Mouse (Mus musculus) neural tube, embryonic 15.5 days (tissue): ENCODE results near the gene Ppdpf. TPM values are rescaled to one million over a fixed set of nuclear protein-coding genes. Genes with fewer than 3 reads are reported as not detected.
"Not testable (repeated sequence)": the region's sequence is repeated elsewhere in the genome, so short reads cannot be mapped to it uniquely, and the experiment has no call there.

Experiments
- ATAC-seq: fragments of 200-750 bp; cut with Nextera tagmentation; 2 replicates; pipeline ENCODE4 v1.8.0; 2017; ENCODE audit warnings: mild to moderate bottlenecking, moderate TSS enrichment, moderate library complexity; ENCODE audit not compliant: low FRiP score
- H3K27ac ChIP-seq: fragments of 300-500 bp; sonication (generic); replicated peaks from 2 replicates; pipeline ENCODE4 v1.5.1; 2015; ENCODE audit warnings: mild to moderate bottlenecking, inconsistent platforms
- H3K27me3 ChIP-seq: fragments of 300-500 bp; sonication (generic); replicated peaks from 2 replicates; pipeline ENCODE4 v1.6.1; 2015; ENCODE audit warnings: inconsistent platforms
- H3K36me3 ChIP-seq: fragments of 300-500 bp; sonication (generic); 2 replicates; pipeline ENCODE4 v1.6.1; 2015; ENCODE audit warnings: inconsistent platforms
- H3K4me1 ChIP-seq: fragments of 300-500 bp; sonication (generic); 2 replicates; pipeline ENCODE4 v1.6.1; 2015; ENCODE audit warnings: inconsistent platforms
- H3K4me2 ChIP-seq: fragments of 300-500 bp; sonication (generic); 2 replicates; pipeline ENCODE4 v1.6.1; 2015; ENCODE audit warnings: inconsistent platforms, mild to moderate bottlenecking, moderate library complexity
- H3K4me3 ChIP-seq: fragments of 300-500 bp; sonication (generic); replicated peaks from 2 replicates; pipeline ENCODE4 v1.5.1; 2015; ENCODE audit warnings: mild to moderate bottlenecking, inconsistent platforms
- H3K9ac ChIP-seq: fragments of 300-500 bp; sonication (generic); replicated peaks from 2 replicates; pipeline ENCODE4 v1.6.1; 2015; ENCODE audit warnings: mild to moderate bottlenecking, inconsistent platforms
- H3K9me3 ChIP-seq: fragments of 300-500 bp; sonication (generic); replicated peaks from 2 replicates; pipeline ENCODE4 v1.6.1; 2016; ENCODE audit warnings: inconsistent platforms
- WGBS: fragments of 180-500 bp; shearing (Covaris S2); methylation state at CpG from one replicate; pipeline ENCODE4 v1.1.7; 2015; ENCODE audit warnings: mixed read lengths; 5-methylcytosine and 5-hydroxymethylcytosine counted together
- polyA plus RNA-seq: library from polyadenylated mRNA; unstranded; fragments of >200 nt; fragmentation: Nextera tagmentation; extraction: Ambion mirVana; gene quantifications from 2 replicates; pipeline ENCODE4 v1.2.1, GENCODE M21; 2015

Ppdpf gene
- polyA plus RNA-seq, 1 experiment from 2014 or later: 401 TPM

GRCm38 (mm10) chr2:181160821-181161220 lies 26.2 kb upstream of the Ppdpf start:
- peaks cover 38% of the 10 kb centered on the region for H3K4me1 ChIP-seq
- no peaks in the 10 kb centered on the region for H3K27me3 ChIP-seq
- no peak overlapping the region for H3K9ac ChIP-seq
- 74% methylated on average over 4 of the region's 4 CpGs for WGBS
- no peak overlapping the region for H3K4me3 ChIP-seq
- H3K4me2 ChIP-seq: no peak overlapping the region
- no peak overlapping the region for H3K27ac ChIP-seq
- no peaks in the 10 kb centered on the region for H3K9me3 ChIP-seq
- no peak for ATAC-seq
- H3K36me3 ChIP-seq: no peaks in the 10 kb centered on the region

GRCm38 (mm10) chr2:181166469-181166868 lies 20.6 kb upstream of the Ppdpf start:
- no peak overlapping the region for H3K9ac ChIP-seq
- no peaks in the 10 kb centered on the region; the same call in 1 of the 2 replicates for H3K27me3 ChIP-seq
- no peak overlapping the region for H3K4me2 ChIP-seq
- WGBS: 86% methylated on average over 5 of the region's 5 CpGs
- no peaks in the 10 kb centered on the region for H3K36me3 ChIP-seq
- H3K4me1 ChIP-seq: no peaks in the 10 kb centered on the region
- H3K9me3 ChIP-seq: no peaks in the 10 kb centered on the region
- no peak for ATAC-seq
- H3K27ac ChIP-seq: no peak overlapping the region
- no peak overlapping the region for H3K4me3 ChIP-seq

GRCm38 (mm10) chr2:181174646-181175045 lies 12.4 kb upstream of the Ppdpf start:
- no peak overlapping the region for H3K27ac ChIP-seq
- no peaks in the 10 kb centered on the region for H3K4me1 ChIP-seq
- H3K27me3 ChIP-seq: no peaks in the 10 kb centered on the region
- H3K9ac ChIP-seq: no peak overlapping the region
- no peak overlapping the region for H3K4me2 ChIP-seq
- no peak for ATAC-seq
- H3K36me3 ChIP-seq: no peaks in the 10 kb centered on the region
- WGBS: 89% methylated on average over 3 of the region's 3 CpGs
- no peak overlapping the region for H3K4me3 ChIP-seq
- no peaks in the 10 kb centered on the region for H3K9me3 ChIP-seq

- no peaks in the 10 kb centered on the region for H3K9me3 ChIP-seq
- H3K9ac ChIP-seq: no peak overlapping the region
- no peak overlapping the region for H3K27ac ChIP-seq
- H3K36me3 ChIP-seq: no peaks in the 10 kb centered on the region
- H3K27me3 ChIP-seq: 0 out of 2 replicates have a peak, but pooled peaks cover 5% of the 10 kb centered on the region
- no peak overlapping the region for H3K4me3 ChIP-seq
- no peaks in the 10 kb centered on the region for H3K4me1 ChIP-seq
- 84% methylated on average over 3 of the region's 3 CpGs for WGBS
- no peak overlapping the region for H3K4me2 ChIP-seq
- no peak for ATAC-seq
Measured at GRCm38 (mm10) chr2:181178015-181178414, 9.0 kb upstream of the Ppdpf start.

- Histone ChIP-seq H3K27me3 (0 out of 2 replicates have a peak, but pooled peaks cover 5% of the 10 kb centered on the region), H3K9me3 (no peaks in the 10 kb centered on the region), H3K36me3 (no peaks in the 10 kb centered on the region), H3K4me1 (no peaks in the 10 kb centered on the region), H3K27ac (no peak overlapping the region), H3K4me3 (no peak overlapping the region), H3K9ac (no peak overlapping the region), H3K4me2 (no peak overlapping the region)
- WGBS: 87% methylated on average over 5 of the region's 5 CpGs
- no peak for ATAC-seq
Measured at GRCm38 (mm10) chr2:181178471-181178870, 8.6 kb upstream of the Ppdpf start.

GRCm38 (mm10) chr2:181180898-181181297 lies 6.1 kb upstream of the Ppdpf start:
- ATAC-seq: no peak
- Histone ChIP-seq H3K9ac (no peak overlapping the region), H3K4me3 (no peak overlapping the region), H3K27me3 (0 out of 2 replicates have a peak, but pooled peaks cover 5% of the 10 kb centered on the region), H3K27ac (no peak overlapping the region), H3K4me2 (no peak overlapping the region), H3K9me3 (no peaks in the 10 kb centered on the region), H3K4me1 (no peaks in the 10 kb centered on the region), H3K36me3 (no peaks in the 10 kb centered on the region)
- 87% methylated on average over 6 of the region's 6 CpGs for WGBS

- ATAC-seq: peak; percentile 85
- under 1% methylated on average over 14 of the region's 14 CpGs for WGBS
- H3K27me3 ChIP-seq: no peaks in the 10 kb centered on the region
- peak overlapping the region; percentile 96 for H3K27ac ChIP-seq
- peak overlapping the region; percentile 73 for H3K4me3 ChIP-seq
- peaks cover 10% of the 10 kb centered on the region; the same call in 1 of the 2 replicates for H3K36me3 ChIP-seq
- peak overlapping the region; percentile 80 for H3K9ac ChIP-seq
- no peaks in the 10 kb centered on the region for H3K9me3 ChIP-seq
- H3K4me1 ChIP-seq: peaks cover 12% of the 10 kb centered on the region
- H3K4me2 ChIP-seq: peak overlapping the region; percentile 78
Measured at GRCm38 (mm10) chr2:181186635-181187034, 412 bp upstream of the Ppdpf start.

GRCm38 (mm10) chr2:181188681-181189080 lies 1.6 kb downstream of the Ppdpf start:
- Histone ChIP-seq H3K4me2 (peak overlapping the region; percentile 78), H3K27ac (no peak overlapping the region; the same call in 1 of the 2 replicates), H3K4me3 (peak overlapping the region; percentile 73), H3K27me3 (no peaks in the 10 kb centered on the region), H3K9me3 (no peaks in the 10 kb centered on the region), H3K4me1 (peaks cover 12% of the 10 kb centered on the region), H3K9ac (no peak overlapping the region), H3K36me3 (peaks cover 10% of the 10 kb centered on the region; the same call in 1 of the 2 replicates)
- ATAC-seq: no peak
- WGBS: 81% methylated on average over 2 of the region's 2 CpGs

- Histone ChIP-seq H3K4me2 (no peak overlapping the region), H3K9me3 (no peaks in the 10 kb centered on the region), H3K4me3 (no peak overlapping the region), H3K9ac (no peak overlapping the region), H3K27ac (no peak overlapping the region), H3K4me1 (peaks cover 12% of the 10 kb centered on the region), H3K36me3 (peaks cover 10% of the 10 kb centered on the region; the same call in 1 of the 2 replicates), H3K27me3 (no peaks in the 10 kb centered on the region)
- WGBS: 93% methylated on average over 1 of the region's 1 CpGs
- no peak for ATAC-seq
Measured at GRCm38 (mm10) chr2:181189321-181189720, 2.3 kb downstream of the Ppdpf start.

- not testable (repeated sequence) for H3K27ac ChIP-seq, H3K36me3 ChIP-seq, H3K4me2 ChIP-seq, H3K27me3 ChIP-seq, ATAC-seq, H3K9ac ChIP-seq, H3K4me3 ChIP-seq, H3K9me3 ChIP-seq
- 76% methylated on average over 4 of the region's 4 CpGs for WGBS
- peaks cover 10% of the 10 kb centered on the region for H3K4me1 ChIP-seq
Measured at GRCm38 (mm10) chr2:181191385-181191784, 4.3 kb downstream of the Ppdpf start.

GRCm38 (mm10) chr2:181191936-181192335 lies 4.9 kb downstream of the Ppdpf start:
- peaks cover 10% of the 10 kb centered on the region; the same call in 1 of the 2 replicates for H3K36me3 ChIP-seq
- peaks cover 9% of the 10 kb centered on the region for H3K4me1 ChIP-seq
- no peak overlapping the region for H3K27ac ChIP-seq
- H3K9ac ChIP-seq: no peak overlapping the region
- no peak overlapping the region for H3K4me3 ChIP-seq
- ATAC-seq: no peak
- H3K9me3 ChIP-seq: no peaks in the 10 kb centered on the region
- H3K4me2 ChIP-seq: no peak overlapping the region
- WGBS: 55% methylated on average over 4 of the region's 4 CpGs
- H3K27me3 ChIP-seq: no peaks in the 10 kb centered on the region

GRCm38 (mm10) chr2:181193044-181193443 lies 6.0 kb downstream of the Ppdpf start:
- 78% methylated on average over 3 of the region's 3 CpGs for WGBS
- Histone ChIP-seq H3K4me3 (no peak overlapping the region), H3K4me1 (peaks cover 9% of the 10 kb centered on the region), H3K27me3 (no peaks in the 10 kb centered on the region), H3K27ac (no peak overlapping the region), H3K4me2 (no peak overlapping the region), H3K36me3 (peaks cover 10% of the 10 kb centered on the region; the same call in 1 of the 2 replicates), H3K9ac (no peak overlapping the region), H3K9me3 (no peaks in the 10 kb centered on the region)
- no peak for ATAC-seq
